Mouse (Mus musculus): ENCODE results near the gene Polg. TPM values are rescaled to one million over a fixed set of nuclear protein-coding genes. Genes with fewer than 3 reads are reported as not detected.
A peak's percentile ranks its signal among the peaks of the same experiment; 100 is the strongest.

Polg gene
- 23.7 and 32.6 TPM in 2 replicates for polyA plus RNA-seq (2015; fragmentation: Nextera tagmentation; extraction: Ambion mirVana)

DNA sequence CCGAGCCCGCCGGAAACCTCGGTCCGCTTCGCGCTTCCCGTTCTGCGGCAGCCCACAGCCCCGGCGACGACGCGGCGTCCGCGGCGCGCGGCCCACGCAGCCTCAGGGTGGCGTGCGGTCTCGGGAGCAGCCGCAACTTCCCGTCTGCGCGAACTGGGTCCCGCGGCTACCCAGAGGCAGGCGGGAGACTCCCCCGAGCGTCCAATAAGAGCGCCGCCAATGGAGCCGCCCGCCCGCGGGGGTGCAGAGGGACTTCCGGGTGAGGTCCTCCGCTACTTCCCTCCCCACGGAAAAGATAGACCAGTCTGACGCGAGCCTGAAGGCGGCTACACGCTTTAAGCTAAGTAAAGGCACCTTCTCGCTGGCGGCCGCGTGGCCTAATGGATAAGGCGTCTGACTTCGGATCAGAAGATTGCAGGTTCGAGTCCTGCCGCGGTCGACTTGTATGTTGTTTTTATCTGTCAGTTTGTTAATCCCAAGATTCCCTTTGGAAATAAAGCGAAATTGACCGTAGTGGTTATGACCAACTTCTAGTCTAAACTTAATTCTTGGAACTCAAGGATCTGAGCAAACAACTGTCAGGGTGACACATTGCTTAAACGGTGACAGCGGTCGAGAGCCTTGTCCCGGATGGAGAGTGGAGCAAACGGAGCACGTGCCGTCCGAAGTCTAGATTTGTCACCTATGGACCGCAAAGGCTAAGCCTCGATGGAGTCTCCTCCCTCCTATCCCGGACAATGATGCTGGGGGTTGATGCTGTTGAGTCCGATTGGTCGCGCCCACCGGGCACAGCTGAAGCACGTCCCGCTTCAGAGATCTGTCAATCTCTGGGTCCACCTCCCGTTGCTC, at the start of gene Polg:
TSS of gene Polg (minus strand) at position 310 of the 849 bp plus-strand sequence.
- ATAC-seq (replicated peaks; ENCODE audit: insufficient number of reproducible peaks, insufficient read depth, low FRiP score, low read depth) = peak; percentile 93
- H3K27ac ChIP-seq = peak within 1 kb of the TSS; percentile 90

DNA sequence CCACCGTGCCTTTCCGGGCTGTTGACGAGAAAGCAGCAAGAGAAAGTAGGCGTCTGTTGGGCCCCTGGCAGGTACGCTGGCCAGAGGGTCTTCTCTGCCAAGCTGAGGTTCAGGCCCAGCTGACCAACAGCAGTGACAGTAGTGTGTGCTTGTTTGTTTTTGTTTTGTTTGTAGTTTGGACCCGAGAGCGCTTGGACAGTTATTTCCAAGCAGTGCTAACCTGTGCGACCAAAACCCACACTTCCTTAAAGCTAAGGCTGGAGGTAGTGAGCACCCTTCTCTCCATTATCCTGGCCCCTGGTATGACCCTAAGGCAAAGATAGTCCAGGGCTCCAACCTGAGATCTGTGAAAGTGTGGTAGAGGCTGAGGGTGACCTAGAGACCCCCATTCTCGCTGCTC, 49.7 kb upstream of the Polg start:
- H3K36me3 ChIP-seq = no peaks in the 10 kb centered on the region
- no peak for ATAC-seq (replicated peaks; ENCODE audit: insufficient number of reproducible peaks, insufficient read depth, low FRiP score, low read depth)
- H3K27ac ChIP-seq = no peak overlapping the region
- peaks cover 86% of the 10 kb centered on the region for H3K27me3 ChIP-seq
- H3K4me3 ChIP-seq = peak overlapping the region; percentile 46
- H3K4me2 ChIP-seq = peak overlapping the region; percentile 71
- 46% methylated on average over 9 of the region's 9 CpGs for WGBS
- no peak overlapping the region for H3K9ac ChIP-seq
- H3K4me1 ChIP-seq (replicated peaks) = peaks cover 22% of the 10 kb centered on the region
- H3K9me3 ChIP-seq (replicated peaks) = no peaks in the 10 kb centered on the region

More for the DNA sequence above, at the start of gene Polg:
- under 1% methylated on average over 69 of the region's 76 CpGs for WGBS
- H3K36me3 ChIP-seq = peaks cover 7% of the 10 kb centered on the region
- H3K4me3 ChIP-seq = peak within 1 kb of the TSS; percentile 92
- peak within 1 kb of the TSS; percentile 96 for H3K4me2 ChIP-seq
- H3K9ac ChIP-seq = peak within 1 kb of the TSS; percentile 88
- H3K4me1 ChIP-seq (replicated peaks) = peaks cover 37% of the 10 kb centered on the region
- no peaks in the 10 kb centered on the region for H3K9me3 ChIP-seq (replicated peaks)
- no peaks in the 10 kb centered on the region for H3K27me3 ChIP-seq

DNA sequence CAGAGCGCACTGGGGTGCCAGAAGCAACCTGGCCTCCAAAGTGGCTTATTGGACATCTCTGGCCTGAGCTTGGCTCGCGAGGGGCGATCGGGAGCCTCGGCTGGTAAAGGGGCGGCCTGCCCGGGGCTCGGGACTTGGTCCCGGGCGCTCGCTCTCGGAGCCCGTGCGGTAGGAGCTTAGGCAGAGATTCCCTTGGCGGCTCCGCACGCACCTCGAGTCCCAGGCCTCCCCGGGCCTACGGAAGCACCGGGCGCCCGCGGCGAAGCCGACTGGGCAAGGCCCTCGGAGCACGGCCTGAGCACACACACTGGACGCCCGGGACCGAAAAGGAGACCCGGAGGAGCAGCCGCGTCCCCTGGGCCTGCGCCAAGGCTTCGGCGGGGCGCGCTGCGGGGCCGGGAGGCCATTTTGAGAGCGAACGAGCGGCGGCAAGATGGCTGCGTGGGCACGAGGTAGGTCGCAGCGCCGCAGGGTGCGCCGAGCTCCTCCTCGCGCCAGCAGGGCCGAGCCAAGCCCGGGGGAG, 49.1 kb upstream of the Polg start:
- no peak overlapping the region for H3K9ac ChIP-seq
- H3K36me3 ChIP-seq = no peaks in the 10 kb centered on the region
- no peak for ATAC-seq (replicated peaks; ENCODE audit: insufficient number of reproducible peaks, insufficient read depth, low FRiP score, low read depth)
- H3K4me3 ChIP-seq = peak overlapping the region; percentile 46
- H3K4me2 ChIP-seq = peak overlapping the region; percentile 71
- H3K27me3 ChIP-seq = peaks cover 91% of the 10 kb centered on the region
- H3K4me1 ChIP-seq (replicated peaks) = peaks cover 17% of the 10 kb centered on the region
- no peak overlapping the region for H3K27ac ChIP-seq
- 1% methylated on average over 57 of the region's 57 CpGs for WGBS
- H3K9me3 ChIP-seq (replicated peaks) = no peaks in the 10 kb centered on the region

DNA sequence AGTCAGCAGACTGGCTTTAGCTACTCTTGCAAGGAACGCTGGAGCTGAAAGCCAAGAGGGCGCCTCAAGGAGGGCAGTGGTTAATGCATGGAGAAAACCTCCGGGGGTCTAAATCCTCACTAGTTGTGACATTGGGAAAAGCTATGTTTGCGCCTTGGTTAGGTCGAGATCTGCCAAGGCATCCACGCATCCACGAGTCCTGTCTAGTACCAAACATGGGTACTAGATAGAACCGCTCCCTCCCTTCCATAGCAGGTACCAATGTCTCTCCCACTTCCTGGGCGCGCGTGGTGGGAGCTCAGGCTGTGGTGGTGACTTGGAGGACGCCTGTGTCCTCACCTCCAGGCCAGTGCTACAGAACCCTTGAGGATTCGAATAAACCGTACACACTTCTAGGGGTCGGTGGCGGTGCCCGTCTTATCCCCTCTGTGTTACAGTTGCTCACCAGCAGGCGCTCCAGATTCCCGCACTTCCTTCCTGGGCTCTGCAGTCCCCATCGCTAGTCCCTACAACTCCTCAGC, 48.3 kb upstream of the Polg start:
- H3K9me3 ChIP-seq (replicated peaks) = no peaks in the 10 kb centered on the region
- no peak overlapping the region for H3K4me3 ChIP-seq
- no peak overlapping the region for H3K4me2 ChIP-seq
- ATAC-seq (replicated peaks; ENCODE audit: insufficient number of reproducible peaks, insufficient read depth, low FRiP score, low read depth) = no peak
- H3K4me1 ChIP-seq (replicated peaks) = peaks cover 9% of the 10 kb centered on the region
- H3K27me3 ChIP-seq = peaks cover 99% of the 10 kb centered on the region
- no peaks in the 10 kb centered on the region for H3K36me3 ChIP-seq
- no peak overlapping the region for H3K27ac ChIP-seq
- 5% methylated on average over 20 of the region's 20 CpGs for WGBS
- no peak overlapping the region for H3K9ac ChIP-seq

DNA sequence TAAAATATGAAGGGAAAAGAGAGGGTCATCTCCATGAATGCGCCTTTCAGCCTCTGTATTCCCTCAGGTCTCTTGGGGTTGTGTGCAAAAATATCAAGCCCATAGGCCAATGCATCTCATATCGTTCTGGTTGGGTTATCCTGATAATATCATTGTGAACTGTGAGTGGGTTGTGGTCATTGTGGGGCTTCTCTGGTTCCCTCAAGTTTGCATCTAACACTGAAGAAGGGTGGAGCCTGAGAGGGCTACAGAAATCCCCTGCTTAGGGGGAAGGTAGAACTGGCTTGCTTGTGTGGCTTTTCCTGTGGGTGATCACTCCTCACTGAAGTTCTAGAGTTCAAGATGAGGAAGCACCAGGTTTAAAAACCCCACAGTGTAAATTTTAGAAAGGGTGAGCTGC, 47.3 kb upstream of the Polg start:
- ATAC-seq (replicated peaks; ENCODE audit: insufficient number of reproducible peaks, insufficient read depth, low FRiP score, low read depth) = no peak
- Histone ChIP-seq H3K4me1 (replicated peaks) (peaks cover 13% of the 10 kb centered on the region), H3K36me3 (no peaks in the 10 kb centered on the region), H3K4me3 (no peak overlapping the region), H3K9me3 (replicated peaks) (no peaks in the 10 kb centered on the region), H3K4me2 (no peak overlapping the region), H3K27me3 (peaks cover 100% of the 10 kb centered on the region), H3K9ac (no peak overlapping the region), H3K27ac (no peak overlapping the region)
- WGBS = 7% methylated on average over 2 of the region's 2 CpGs

DNA sequence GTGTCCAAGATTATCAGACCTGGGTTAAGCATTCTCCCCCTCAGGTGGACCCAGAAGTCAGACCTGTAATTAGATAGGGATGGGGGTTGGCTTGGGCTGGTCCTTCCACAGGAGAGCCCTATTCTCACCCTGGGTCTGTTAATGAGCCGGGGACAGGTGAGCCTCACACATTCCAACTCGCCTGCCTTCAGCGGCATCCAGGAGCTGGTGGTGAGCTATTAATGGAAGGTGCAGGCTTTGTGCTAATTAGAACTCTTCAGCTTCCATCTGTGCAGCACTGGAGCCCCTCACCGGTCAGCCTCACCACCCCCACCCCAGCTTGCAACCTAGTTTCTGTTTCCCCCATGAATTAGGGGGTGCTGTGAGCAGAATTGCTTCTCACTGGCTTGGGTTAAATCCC, 46.3 kb upstream of the Polg start:
- Histone ChIP-seq H3K36me3 (no peaks in the 10 kb centered on the region), H3K27ac (no peak overlapping the region), H3K4me1 (replicated peaks) (peaks cover 17% of the 10 kb centered on the region), H3K4me3 (no peak overlapping the region), H3K9me3 (replicated peaks) (no peaks in the 10 kb centered on the region), H3K27me3 (peaks cover 100% of the 10 kb centered on the region), H3K4me2 (no peak overlapping the region), H3K9ac (no peak overlapping the region)
- WGBS = 10% methylated on average over 4 of the region's 4 CpGs
- ATAC-seq (replicated peaks; ENCODE audit: insufficient number of reproducible peaks, insufficient read depth, low FRiP score, low read depth) = no peak

DNA sequence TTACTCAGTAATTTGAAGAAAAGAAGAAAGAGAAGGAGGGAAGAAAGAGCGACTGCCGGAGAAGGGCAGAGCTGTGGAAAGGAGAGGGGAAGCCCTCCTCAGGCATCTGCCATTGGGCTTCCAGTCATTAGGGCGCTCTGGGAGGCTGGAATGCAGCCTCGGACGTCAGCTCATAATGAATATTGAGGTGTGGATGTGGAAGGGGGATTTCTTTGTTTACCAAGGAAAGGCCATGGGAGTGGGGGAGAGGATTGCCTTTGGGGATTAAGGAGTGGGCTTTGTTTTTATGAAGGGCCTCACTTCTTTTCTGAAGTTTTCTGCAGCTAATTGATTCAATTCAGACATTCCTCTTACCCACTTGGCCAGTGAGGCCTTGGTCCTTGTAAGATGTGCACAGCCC, 45.5 kb upstream of the Polg start:
- WGBS = 13% methylated on average over 5 of the region's 5 CpGs
- H3K36me3 ChIP-seq = no peaks in the 10 kb centered on the region

DNA sequence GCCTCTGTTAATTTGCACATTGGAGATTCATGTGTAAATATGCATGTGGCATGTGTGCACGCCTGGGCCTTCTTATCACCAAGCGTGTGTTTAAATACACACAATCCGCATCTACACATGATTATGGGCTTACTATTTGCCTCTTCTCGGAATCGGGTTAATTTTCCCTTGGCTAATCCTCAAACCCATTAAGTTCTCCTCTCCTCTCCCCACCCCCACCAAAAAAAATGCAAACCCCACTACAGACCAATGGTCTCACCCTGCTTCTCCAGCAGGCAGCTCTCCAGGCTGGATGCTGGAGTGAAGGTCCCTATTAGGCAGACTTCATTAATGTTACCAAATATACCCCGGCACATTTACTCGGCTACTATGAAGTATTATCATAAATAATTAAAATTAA, 45.0 kb upstream of the Polg start:
- Histone ChIP-seq H3K27me3 (peaks cover 100% of the 10 kb centered on the region), H3K36me3 (no peaks in the 10 kb centered on the region), H3K9me3 (replicated peaks) (no peaks in the 10 kb centered on the region), H3K4me2 (no peak overlapping the region), H3K27ac (no peak overlapping the region), H3K9ac (no peak overlapping the region), H3K4me1 (replicated peaks) (peaks cover 17% of the 10 kb centered on the region), H3K4me3 (no peak overlapping the region)
- no peak for ATAC-seq (replicated peaks; ENCODE audit: insufficient number of reproducible peaks, insufficient read depth, low FRiP score, low read depth)
- WGBS = 22% methylated on average over 7 of the region's 7 CpGs

More for the DNA sequence above, 45.5 kb upstream of the Polg start:
- H3K9me3 ChIP-seq (replicated peaks) = no peaks in the 10 kb centered on the region
- no peak overlapping the region for H3K4me3 ChIP-seq
- peaks cover 100% of the 10 kb centered on the region for H3K27me3 ChIP-seq
- no peak overlapping the region for H3K9ac ChIP-seq
- H3K27ac ChIP-seq = no peak overlapping the region
- H3K4me1 ChIP-seq (replicated peaks) = peaks cover 17% of the 10 kb centered on the region
- no peak for ATAC-seq (replicated peaks; ENCODE audit: insufficient number of reproducible peaks, insufficient read depth, low FRiP score, low read depth)
- H3K4me2 ChIP-seq = no peak overlapping the region

DNA sequence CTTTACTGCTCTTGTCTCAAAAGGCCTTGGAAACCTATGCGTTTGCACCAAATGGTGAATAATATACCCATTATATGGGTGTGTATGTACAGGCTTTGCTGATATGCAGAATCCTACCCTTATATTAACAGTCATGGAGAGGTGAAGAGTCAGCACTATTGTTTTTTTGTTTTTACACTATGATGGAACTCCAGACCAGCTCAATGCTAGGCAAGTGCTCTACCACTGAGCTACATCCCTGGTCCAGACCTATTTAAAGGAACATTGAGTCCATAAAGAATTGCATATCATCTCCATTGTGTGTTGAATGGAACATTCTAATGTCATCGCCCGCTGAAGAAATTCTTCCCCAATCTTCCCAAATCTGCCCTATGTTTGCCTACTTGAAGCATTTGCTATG, 44.5 kb upstream of the Polg start:
- no peaks in the 10 kb centered on the region for H3K9me3 ChIP-seq (replicated peaks)
- H3K27ac ChIP-seq = no peak overlapping the region
- H3K4me1 ChIP-seq (replicated peaks) = peaks cover 16% of the 10 kb centered on the region
- 19% methylated on average over 3 of the region's 3 CpGs for WGBS
- ATAC-seq (replicated peaks; ENCODE audit: insufficient number of reproducible peaks, insufficient read depth, low FRiP score, low read depth) = no peak
- H3K4me3 ChIP-seq = no peak overlapping the region
- H3K27me3 ChIP-seq = peaks cover 100% of the 10 kb centered on the region
- H3K36me3 ChIP-seq = no peaks in the 10 kb centered on the region
- no peak overlapping the region for H3K9ac ChIP-seq
- no peak overlapping the region for H3K4me2 ChIP-seq

DNA sequence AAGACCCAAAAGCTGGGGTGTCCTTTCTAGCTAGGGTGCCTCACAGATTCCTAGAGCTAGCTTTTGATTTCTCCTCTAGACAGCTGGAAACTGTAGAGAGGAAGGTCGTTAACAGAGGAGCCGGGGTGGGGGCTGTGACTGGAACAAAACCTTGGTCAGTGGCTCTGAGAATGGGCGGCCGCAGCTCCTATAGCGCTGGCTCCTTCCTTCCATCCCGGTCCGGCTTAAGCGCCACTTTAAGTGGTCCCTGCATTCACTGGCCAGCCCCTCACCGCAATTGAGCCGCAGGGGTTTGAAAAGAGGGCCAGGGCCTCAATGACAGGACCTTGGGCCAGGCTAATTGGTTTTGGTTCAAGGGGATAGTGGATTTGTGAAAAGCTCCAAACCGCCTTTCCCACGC, 43.5 kb upstream of the Polg start:
- no peak overlapping the region for H3K4me3 ChIP-seq
- no peak for ATAC-seq (replicated peaks; ENCODE audit: insufficient number of reproducible peaks, insufficient read depth, low FRiP score, low read depth)
- peaks cover 16% of the 10 kb centered on the region for H3K4me1 ChIP-seq (replicated peaks)
- peaks cover 100% of the 10 kb centered on the region for H3K27me3 ChIP-seq
- H3K9ac ChIP-seq = no peak overlapping the region
- H3K36me3 ChIP-seq = no peaks in the 10 kb centered on the region
- WGBS = 3% methylated on average over 12 of the region's 12 CpGs
- H3K4me2 ChIP-seq = no peak overlapping the region
- H3K9me3 ChIP-seq (replicated peaks) = no peaks in the 10 kb centered on the region
- no peak overlapping the region for H3K27ac ChIP-seq

DNA sequence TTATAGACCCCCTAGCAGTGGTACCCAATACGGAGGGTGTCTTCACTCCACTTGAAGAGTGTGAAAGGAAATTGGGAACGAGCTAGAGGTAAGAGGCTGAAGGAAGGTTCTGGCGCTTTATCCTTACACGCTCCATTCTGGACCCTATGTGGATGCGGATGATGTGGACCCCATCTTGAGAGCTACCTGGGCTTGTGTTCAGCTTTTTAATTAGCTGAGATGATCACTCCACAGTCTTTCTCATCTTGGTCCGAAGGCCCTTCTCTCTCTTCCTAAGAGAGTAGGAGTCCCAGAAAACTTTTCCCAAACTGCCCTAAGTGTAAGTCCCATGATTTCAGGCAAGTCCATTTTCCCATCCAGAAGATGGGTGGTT, 43.1 kb upstream of the Polg start:
- no peak for ATAC-seq (replicated peaks; ENCODE audit: insufficient number of reproducible peaks, insufficient read depth, low FRiP score, low read depth)
- Histone ChIP-seq H3K4me3 (peak overlapping the region; percentile 29; the same call in 1 of the 2 replicates), H3K4me1 (replicated peaks) (peaks cover 19% of the 10 kb centered on the region), H3K27me3 (peaks cover 100% of the 10 kb centered on the region), H3K27ac (no peak overlapping the region), H3K36me3 (no peaks in the 10 kb centered on the region), H3K9me3 (replicated peaks) (no peaks in the 10 kb centered on the region), H3K9ac (no peak overlapping the region), H3K4me2 (no peak overlapping the region)
- WGBS = 7% methylated on average over 6 of the region's 6 CpGs

All from heart, embryonic 15.5 days (tissue).